Mouse (Mus musculus) intestine, postnatal 0 days (tissue): ENCODE results near the gene Des. TPM values are rescaled to one million over a fixed set of nuclear protein-coding genes. Genes with fewer than 3 reads are reported as not detected.
A peak's percentile ranks its signal among the peaks of the same experiment; 100 is the strongest.

ENCODE experiments used
- ATAC-seq: fragments of 200-750 bp; cut with Nextera tagmentation; 2 replicates; pipeline ENCODE4 v1.8.0; 2017; ENCODE audit warnings: mild to moderate bottlenecking, moderate TSS enrichment, moderate library complexity
- H3K27ac ChIP-seq: fragments of 300-500 bp; sonication (generic); 2 replicates; pipeline ENCODE4 v1.5.1; 2014; ENCODE audit warnings: mild to moderate bottlenecking, low read depth, low read length, moderate library complexity
- H3K27me3 ChIP-seq: fragments of 300-500 bp; sonication (generic); replicated peaks from 2 replicates; pipeline ENCODE4 v1.6.1; 2014; ENCODE audit warnings: low read length, mixed read lengths; ENCODE audit not compliant: control insufficient read depth, insufficient read depth
- H3K36me3 ChIP-seq: fragments of 300-500 bp; sonication (generic); 2 replicates; pipeline ENCODE4 v1.6.1; 2014; ENCODE audit warnings: mild to moderate bottlenecking, moderate library complexity; ENCODE audit not compliant: control insufficient read depth, insufficient read depth
- H3K4me1 ChIP-seq: fragments of 300-500 bp; sonication (generic); replicated peaks from 2 replicates; pipeline ENCODE4 v1.6.1; 2014; ENCODE audit warnings: antibody characterized with exemption, low read length, mixed read lengths; ENCODE audit not compliant: control insufficient read depth, insufficient read depth
- H3K4me2 ChIP-seq: fragments of 300-500 bp; sonication (generic); replicated peaks from 2 replicates; pipeline ENCODE4 v1.6.1; 2014; ENCODE audit warnings: low read depth, mild to moderate bottlenecking, moderate library complexity
- H3K4me3 ChIP-seq: fragments of 300-500 bp; sonication (generic); 2 replicates; pipeline ENCODE4 v1.5.1; 2014; ENCODE audit warnings: low read depth, low read length
- H3K9ac ChIP-seq: fragments of 300-500 bp; sonication (generic); 2 replicates; pipeline ENCODE4 v1.6.1; 2014; ENCODE audit warnings: mild to moderate bottlenecking, low read depth, low read length
- H3K9me3 ChIP-seq: fragments of 300-500 bp; sonication (generic); 2 replicates; pipeline ENCODE4 v1.6.1; 2016; ENCODE audit warnings: mixed run types; ENCODE audit not compliant: control insufficient read depth
- CTCF ChIP-seq: sonication (generic); IDR thresholded peaks from 2 replicates; pipeline ENCODE4 v1.5.1; 2016; ENCODE audit warnings: low read depth, mild to moderate bottlenecking, control low read depth, antibody characterized with exemption, moderate library complexity
- WGBS: fragments of 180-500 bp; shearing (Covaris S2); extraction: QIAGEN DNeasy Blood & Tissue Kit; methylation state at CpG from one replicate; pipeline ENCODE4 v1.1.7; 2014; 5-methylcytosine and 5-hydroxymethylcytosine counted together
- polyA plus RNA-seq: library from polyadenylated mRNA; unstranded; fragments of >200 nt; fragmentation: Nextera tagmentation; extraction: Ambion mirVana; gene quantifications from 2 replicates; pipeline ENCODE4 v1.2.1, GENCODE M21; 2015

The Des gene
- polyA plus RNA-seq, 1 experiment from 2014 or later = 233 TPM

GRCm38 (mm10) chr1:75388898-75389515 lies 28.9 kb downstream of the Des start:
- no peak for TF ChIP-seq CTCF
- ATAC-seq = no peak
- H3K9me3 ChIP-seq = no peaks in the 10 kb centered on the region
- H3K27ac ChIP-seq = no peak overlapping the region
- no peak overlapping the region for H3K4me3 ChIP-seq
- 0 out of 2 replicates have a peak, but pooled peaks cover 3% of the 10 kb centered on the region for H3K4me1 ChIP-seq
- 49% methylated on average over 23 of the region's 23 CpGs for WGBS
- peaks cover 25% of the 10 kb centered on the region for H3K27me3 ChIP-seq
- peak overlapping the region; percentile 51; the same call in 1 of the 2 replicates for H3K4me2 ChIP-seq
- no peak overlapping the region for H3K9ac ChIP-seq
- H3K36me3 ChIP-seq = 0 out of 2 replicates have a peak, but pooled peaks cover 3% of the 10 kb centered on the region

- Histone ChIP-seq H3K4me1 (0 out of 2 replicates have a peak, but pooled peaks cover under 1% of the 10 kb centered on the region), H3K4me3 (no peak overlapping the region), H3K4me2 (no peak overlapping the region), H3K9ac (no peak overlapping the region), H3K27ac (0 out of 2 replicates have a peak overlapping the region, but pooled peaks have one; percentile 35), H3K27me3 (peaks cover 17% of the 10 kb centered on the region), H3K36me3 (0 out of 2 replicates have a peak, but pooled peaks cover 3% of the 10 kb centered on the region), H3K9me3 (no peaks in the 10 kb centered on the region)
- TF ChIP-seq CTCF = no peak
- no peak for ATAC-seq
- 61% methylated on average over 9 of the region's 9 CpGs for WGBS
Measured at GRCm38 (mm10) chr1:75393139-75393538, 33.0 kb downstream of the Des start.

GRCm38 (mm10) chr1:75393846-75394245 lies 33.7 kb downstream of the Des start:
- no peak overlapping the region for H3K9ac ChIP-seq
- no peak overlapping the region for H3K4me3 ChIP-seq
- peaks cover 11% of the 10 kb centered on the region for H3K27me3 ChIP-seq
- no peak for ATAC-seq
- TF ChIP-seq CTCF = no peak
- no peaks in the 10 kb centered on the region for H3K4me1 ChIP-seq
- no peak overlapping the region for H3K4me2 ChIP-seq
- peak overlapping the region; percentile 35; the same call in 1 of the 2 replicates for H3K27ac ChIP-seq
- 0 out of 2 replicates have a peak, but pooled peaks cover 3% of the 10 kb centered on the region for H3K36me3 ChIP-seq
- WGBS = 88% methylated on average over 3 of the region's 3 CpGs
- H3K9me3 ChIP-seq = no peaks in the 10 kb centered on the region

GRCm38 (mm10) chr1:75398761-75399402 lies 38.8 kb downstream of the Des start:
- H3K27ac ChIP-seq = peak overlapping the region; percentile 42
- no peak overlapping the region for H3K9ac ChIP-seq
- H3K4me3 ChIP-seq = no peak overlapping the region
- H3K9me3 ChIP-seq = no peaks in the 10 kb centered on the region
- H3K4me1 ChIP-seq = no peaks in the 10 kb centered on the region
- peak; percentile 70 for ATAC-seq
- peaks cover 17% of the 10 kb centered on the region for H3K36me3 ChIP-seq
- no peak overlapping the region for H3K4me2 ChIP-seq
- H3K27me3 ChIP-seq = no peaks in the 10 kb centered on the region
- 17% methylated on average over 9 of the region's 9 CpGs for WGBS
- TF ChIP-seq CTCF = peak; percentile 88

- H3K27me3 ChIP-seq = no peaks in the 10 kb centered on the region
- peak overlapping the region; percentile 42; the same call in 1 of the 2 replicates for H3K27ac ChIP-seq
- peaks cover 20% of the 10 kb centered on the region for H3K36me3 ChIP-seq
- 24% methylated on average over 15 of the region's 15 CpGs for WGBS
- no peak for TF ChIP-seq CTCF
- H3K9me3 ChIP-seq = no peaks in the 10 kb centered on the region
- peak overlapping the region; percentile 18; the same call in 1 of the 2 replicates for H3K4me2 ChIP-seq
- peak; percentile 29 for ATAC-seq
- no peaks in the 10 kb centered on the region for H3K4me1 ChIP-seq
- no peak overlapping the region for H3K9ac ChIP-seq
- no peak overlapping the region for H3K4me3 ChIP-seq
Measured at GRCm38 (mm10) chr1:75399755-75400492, 39.8 kb downstream of the Des start.
